9 mouse cellular contexts compared by ENCODE assay signal in genomic region chr5:129878946-129879345, GRCm38 (mm10). TPM values are rescaled to one million over a fixed set of nuclear protein-coding genes. Genes with fewer than 3 reads are reported as not detected.
A peak's percentile ranks its signal among the peaks of the same experiment; 100 is the strongest.
DNase-seq lines count a peak whose midpoint lies in the region; ATAC-seq and TF ChIP-seq lines count a peak whose summit lies in the region.
"Had no signal": no experiment of that assay in that cellular context is flagged by ENCODE, and none has a peak within 500 bp of the region (broad histone marks: within the 10 kb centered on the region; RNA-seq: fewer than 3 reads in every experiment).

No protein-coding gene starts in this region.

- no peak for ATAC-seq in midbrain, embryonic 14.5 days (ENCODE audit: low FRiP score, low TSS enrichment)
- ATAC-seq in midbrain, embryonic 16.5 days = no peak
- ATAC-seq in heart, embryonic 12.5 days (ENCODE audit: insufficient number of reproducible peaks, low FRiP score) = peak; percentile 66; the same call in 1 of the 2 replicates
- peak; percentile 66 for ATAC-seq in lung, embryonic 14.5 days (ENCODE audit: insufficient read depth)
- peak; percentile 49; the same call in 1 of the 2 replicates for ATAC-seq in stomach, postnatal 0 days (ENCODE audit: low FRiP score, low TSS enrichment)
- no peak for ATAC-seq in granulocyte monocyte progenitor cell, adult 5-6 weeks (replicated peaks; ENCODE audit: poor library complexity, severe bottlenecking)

- DNase-seq in midbrain, embryonic 14.5 days = peak; percentile 45
- peak; percentile 37 to 65 for DNase-seq in cerebellum, postnatal 25 days
- DNase-seq in kidney, postnatal 25 days = peak; percentile 87 to 90
- DNase-seq in lung, embryonic 14.5 days = peak; percentile 78
- peak; percentile 69 for DNase-seq in stomach, postnatal 0 days (ENCODE audit: low spot score)

- H3K4me2 ChIP-seq in midbrain, embryonic 14.5 days (ENCODE audit: low read length) = no peak overlapping the region
- no peak overlapping the region for H3K4me2 ChIP-seq in midbrain, embryonic 16.5 days (ENCODE audit: low read length)
- peak overlapping the region; percentile 22; the same call in 1 of the 2 replicates for H3K4me2 ChIP-seq in heart, embryonic 12.5 days
- no peak overlapping the region for H3K4me2 ChIP-seq in lung, embryonic 14.5 days
- no peak overlapping the region for H3K4me2 ChIP-seq in stomach, postnatal 0 days (replicated peaks; ENCODE audit: low read depth)
- H3K4me2 ChIP-seq: limb, embryonic 12.5 days had no signal

- H3K9ac ChIP-seq in midbrain, embryonic 14.5 days (replicated peaks; ENCODE audit: low read length) = no peak overlapping the region
- H3K9ac ChIP-seq in midbrain, embryonic 16.5 days (ENCODE audit: low read depth, low read length) = no peak overlapping the region
- no peak overlapping the region for H3K9ac ChIP-seq in heart, embryonic 12.5 days
- no peak overlapping the region for H3K9ac ChIP-seq in lung, embryonic 14.5 days
- no peak overlapping the region for H3K9ac ChIP-seq in stomach, postnatal 0 days (ENCODE audit: low read length)
- H3K9ac ChIP-seq: limb, embryonic 12.5 days had no signal

- WGBS in midbrain, embryonic 14.5 days = 56% methylated on average over 2 of the region's 2 CpGs
- WGBS in midbrain, embryonic 16.5 days = 56% methylated on average over 2 of the region's 2 CpGs
- WGBS in heart, embryonic 12.5 days = 25% methylated on average over 2 of the region's 2 CpGs
- WGBS in lung, embryonic 14.5 days = 35% methylated on average over 2 of the region's 2 CpGs
- WGBS in stomach, postnatal 0 days = 32% methylated on average over 2 of the region's 2 CpGs

- H3K4me1 ChIP-seq in midbrain, embryonic 14.5 days (ENCODE audit: control insufficient read depth, insufficient read depth, low read length) = no peaks in the 10 kb centered on the region
- H3K4me1 ChIP-seq in midbrain, embryonic 16.5 days (ENCODE audit: control insufficient read depth, insufficient read depth, low read length) = no peaks in the 10 kb centered on the region
- H3K4me1 ChIP-seq in heart, embryonic 12.5 days (replicated peaks) = peaks cover 10% of the 10 kb centered on the region
- H3K4me1 ChIP-seq in lung, embryonic 14.5 days (ENCODE audit: insufficient read depth) = no peaks in the 10 kb centered on the region
- H3K4me1 ChIP-seq in stomach, postnatal 0 days (replicated peaks; ENCODE audit: control insufficient read depth, insufficient read depth) = no peaks in the 10 kb centered on the region
- H3K4me1 ChIP-seq: limb, embryonic 12.5 days had no signal

- H3K9me3 ChIP-seq in midbrain, embryonic 14.5 days (ENCODE audit: control insufficient read depth, low read length) = no peaks in the 10 kb centered on the region
- H3K9me3 ChIP-seq in midbrain, embryonic 16.5 days (replicated peaks; ENCODE audit: control insufficient read depth, low read length, poor library complexity, severe bottlenecking) = no peaks in the 10 kb centered on the region
- H3K9me3 ChIP-seq in heart, embryonic 12.5 days (replicated peaks) = no peaks in the 10 kb centered on the region
- H3K9me3 ChIP-seq in lung, embryonic 14.5 days (ENCODE audit: low read depth, low read length) = no peaks in the 10 kb centered on the region
- H3K9me3 ChIP-seq in stomach, postnatal 0 days (ENCODE audit: control insufficient read depth, low read length) = no peaks in the 10 kb centered on the region
- H3K9me3 ChIP-seq: limb, embryonic 12.5 days had no signal

- peak; percentile 66 for TF ChIP-seq CTCF in lung, embryonic 14.5 days (IDR thresholded peaks at IDR 0.05; ENCODE audit: low read depth)
- TF ChIP-seq CTCF in stomach, postnatal 0 days (IDR thresholded peaks at IDR 0.05; ENCODE audit: low read depth) = peak; percentile 74

- no peak for TF ChIP-seq EP300 in stomach, postnatal 0 days (optimal IDR thresholded peaks at IDR 0.05)

- no peak overlapping the region for H3K27ac ChIP-seq in midbrain, embryonic 14.5 days (replicated peaks; ENCODE audit: low read depth, low read length)
- no peak overlapping the region for H3K27ac ChIP-seq in midbrain, embryonic 16.5 days (ENCODE audit: low read length)
- no peak overlapping the region for H3K27ac ChIP-seq in heart, embryonic 12.5 days (ENCODE audit: poor library complexity, severe bottlenecking)
- H3K27ac ChIP-seq in lung, embryonic 14.5 days (ENCODE audit: low read depth) = no peak overlapping the region
- no peak overlapping the region for H3K27ac ChIP-seq in stomach, postnatal 0 days (replicated peaks)
- H3K27ac ChIP-seq: limb, embryonic 12.5 days had no signal

- no peak overlapping the region for H3K4me3 ChIP-seq in midbrain, embryonic 14.5 days (replicated peaks; ENCODE audit: low read depth, low read length)
- no peak overlapping the region for H3K4me3 ChIP-seq in midbrain, embryonic 16.5 days (ENCODE audit: low read depth, low read length)
- no peak overlapping the region for H3K4me3 ChIP-seq in heart, embryonic 12.5 days
- H3K4me3 ChIP-seq in lung, embryonic 14.5 days (ENCODE audit: low read depth, low read length) = no peak overlapping the region
- no peak overlapping the region for H3K4me3 ChIP-seq in stomach, postnatal 0 days (ENCODE audit: low read depth, low read length)
- H3K4me3 ChIP-seq: limb, embryonic 12.5 days had no signal

- peaks cover 33% of the 10 kb centered on the region for H3K36me3 ChIP-seq in midbrain, embryonic 14.5 days (ENCODE audit: control insufficient read depth, insufficient read depth, low read length)
- H3K36me3 ChIP-seq in midbrain, embryonic 16.5 days (ENCODE audit: control insufficient read depth, insufficient read depth, low read length) = peaks cover 27% of the 10 kb centered on the region
- peaks cover 35% of the 10 kb centered on the region for H3K36me3 ChIP-seq in heart, embryonic 12.5 days
- H3K36me3 ChIP-seq in lung, embryonic 14.5 days (ENCODE audit: insufficient read depth) = peaks cover 31% of the 10 kb centered on the region
- peaks cover 8% of the 10 kb centered on the region; the same call in 1 of the 2 replicates for H3K36me3 ChIP-seq in stomach, postnatal 0 days (ENCODE audit: control insufficient read depth, insufficient read depth, low read length)

- no peaks in the 10 kb centered on the region for H3K27me3 ChIP-seq in midbrain, embryonic 14.5 days (ENCODE audit: control insufficient read depth, insufficient read depth, low read length)
- no peaks in the 10 kb centered on the region for H3K27me3 ChIP-seq in midbrain, embryonic 16.5 days (ENCODE audit: control insufficient read depth, insufficient read depth, low read depth, low read length)
- H3K27me3 ChIP-seq in heart, embryonic 12.5 days (replicated peaks) = no peaks in the 10 kb centered on the region
- H3K27me3 ChIP-seq in lung, embryonic 14.5 days (ENCODE audit: insufficient read depth, low read length) = no peaks in the 10 kb centered on the region
- no peaks in the 10 kb centered on the region for H3K27me3 ChIP-seq in stomach, postnatal 0 days (ENCODE audit: control insufficient read depth, insufficient read depth, low read length)
- H3K27me3 ChIP-seq: limb, embryonic 12.5 days had no signal

RNA-seq across cellular contexts. Expression of gene Chchd2, which starts 8.3 kb away (rescaled TPM):
- 748 and 816 TPM in 2 replicates for polyA plus RNA-seq in midbrain, embryonic 14.5 days (2014; fragmentation: Nextera tagmentation; extraction: Ambion mirVana)
- polyA plus RNA-seq in midbrain, embryonic 16.5 days (2015; fragmentation: Nextera tagmentation; extraction: Ambion mirVana) = 602 and 639 TPM in 2 replicates
- 738 and 776 TPM in 2 replicates for polyA plus RNA-seq in heart, embryonic 12.5 days (2016; fragmentation: Nextera tagmentation; extraction: Ambion mirVana)
- 859 and 893 TPM in 2 replicates for polyA plus RNA-seq in lung, embryonic 14.5 days (2014; fragmentation: Nextera tagmentation; extraction: Ambion mirVana)
- polyA plus RNA-seq in stomach, postnatal 0 days (2015; fragmentation: Nextera tagmentation; extraction: Ambion mirVana) = 906 and 964 TPM in 2 replicates
- total RNA-seq in granulocyte monocyte progenitor cell, adult 5-6 weeks (2014; fragmentation: Nextera tagmentation) = 360 and 388 TPM in 2 replicates
- total RNA-seq in granulocyte monocyte progenitor cell, adult 5-6 weeks (2017) = 241 and 245 TPM in 2 replicates

RNA-seq across cellular contexts. Expression of gene Zbed5, which starts 16.6 kb away (rescaled TPM):
- polyA plus RNA-seq in midbrain, embryonic 14.5 days (2014; fragmentation: Nextera tagmentation; extraction: Ambion mirVana) = 20.0 and 20.1 TPM in 2 replicates
- polyA plus RNA-seq in midbrain, embryonic 16.5 days (2015; fragmentation: Nextera tagmentation; extraction: Ambion mirVana) = 20.1 and 22.5 TPM in 2 replicates
- 3.5 and 4.5 TPM in 2 replicates for polyA plus RNA-seq in heart, embryonic 12.5 days (2016; fragmentation: Nextera tagmentation; extraction: Ambion mirVana)
- polyA plus RNA-seq in lung, embryonic 14.5 days (2014; fragmentation: Nextera tagmentation; extraction: Ambion mirVana) = 5.7 and 6.9 TPM in 2 replicates
- 1.8 and 2.6 TPM in 2 replicates for polyA plus RNA-seq in stomach, postnatal 0 days (2015; fragmentation: Nextera tagmentation; extraction: Ambion mirVana)
- 1.2 and 3.1 TPM in 2 replicates for total RNA-seq in granulocyte monocyte progenitor cell, adult 5-6 weeks (2014; fragmentation: Nextera tagmentation)
- 1.9 and 4.2 TPM in 2 replicates for total RNA-seq in granulocyte monocyte progenitor cell, adult 5-6 weeks (2017)

RNA-seq across cellular contexts. Expression of gene Phkg1, which starts 19.4 kb away (rescaled TPM):
- 0.22 and 0.94 TPM in 2 replicates for polyA plus RNA-seq in midbrain, embryonic 14.5 days (2014; fragmentation: Nextera tagmentation; extraction: Ambion mirVana)
- polyA plus RNA-seq in midbrain, embryonic 16.5 days (2015; fragmentation: Nextera tagmentation; extraction: Ambion mirVana) = 0.85 and 0.95 TPM in 2 replicates
- polyA plus RNA-seq in heart, embryonic 12.5 days (2016; fragmentation: Nextera tagmentation; extraction: Ambion mirVana) = 0.77 and 1.1 TPM in 2 replicates
- polyA plus RNA-seq in lung, embryonic 14.5 days (2014; fragmentation: Nextera tagmentation; extraction: Ambion mirVana) = 0.11 and 0.18 TPM in 2 replicates
- 0.08 and 0.25 TPM in 2 replicates for polyA plus RNA-seq in stomach, postnatal 0 days (2015; fragmentation: Nextera tagmentation; extraction: Ambion mirVana)
- total RNA-seq in granulocyte monocyte progenitor cell, adult 5-6 weeks (2014; fragmentation: Nextera tagmentation) = 0.36 TPM in 1 of 2 replicates, not detected in the other
- 0.98 and 1.5 TPM in 2 replicates for total RNA-seq in granulocyte monocyte progenitor cell, adult 5-6 weeks (2017)

RNA-seq across cellular contexts. Expression of gene Nupr1l, which starts 29.4 kb away (rescaled TPM):
- polyA plus RNA-seq in midbrain, embryonic 14.5 days (2014; fragmentation: Nextera tagmentation; extraction: Ambion mirVana) = 5.4 and 6.0 TPM in 2 replicates
- polyA plus RNA-seq in midbrain, embryonic 16.5 days (2015; fragmentation: Nextera tagmentation; extraction: Ambion mirVana) = 4.2 and 6.4 TPM in 2 replicates
- 2.0 and 2.3 TPM in 2 replicates for polyA plus RNA-seq in heart, embryonic 12.5 days (2016; fragmentation: Nextera tagmentation; extraction: Ambion mirVana)
- polyA plus RNA-seq in lung, embryonic 14.5 days (2014; fragmentation: Nextera tagmentation; extraction: Ambion mirVana) = 1.5 and 2.6 TPM in 2 replicates
- polyA plus RNA-seq in stomach, postnatal 0 days (2015; fragmentation: Nextera tagmentation; extraction: Ambion mirVana) = 2.2 and 3.0 TPM in 2 replicates
- 0.21 and 1.5 TPM in 2 replicates for total RNA-seq in granulocyte monocyte progenitor cell, adult 5-6 weeks (2014; fragmentation: Nextera tagmentation)
- 0.34 and 0.72 TPM in 2 replicates for total RNA-seq in granulocyte monocyte progenitor cell, adult 5-6 weeks (2017)

RNA-seq across cellular contexts. Expression of gene Sumf2, which starts 32.2 kb away (rescaled TPM):
- 21.7 and 30.6 TPM in 2 replicates for polyA plus RNA-seq in midbrain, embryonic 14.5 days (2014; fragmentation: Nextera tagmentation; extraction: Ambion mirVana)
- 31.1 and 33.6 TPM in 2 replicates for polyA plus RNA-seq in midbrain, embryonic 16.5 days (2015; fragmentation: Nextera tagmentation; extraction: Ambion mirVana)
- 40.7 and 42.4 TPM in 2 replicates for polyA plus RNA-seq in heart, embryonic 12.5 days (2016; fragmentation: Nextera tagmentation; extraction: Ambion mirVana)
- polyA plus RNA-seq in lung, embryonic 14.5 days (2014; fragmentation: Nextera tagmentation; extraction: Ambion mirVana) = 43.1 and 46.4 TPM in 2 replicates
- 24.5 and 27.3 TPM in 2 replicates for polyA plus RNA-seq in stomach, postnatal 0 days (2015; fragmentation: Nextera tagmentation; extraction: Ambion mirVana)
- 17.1 and 31.7 TPM in 2 replicates for total RNA-seq in granulocyte monocyte progenitor cell, adult 5-6 weeks (2014; fragmentation: Nextera tagmentation)
- total RNA-seq in granulocyte monocyte progenitor cell, adult 5-6 weeks (2017) = 22.6 and 24.5 TPM in 2 replicates

Comparison
In these comparisons a context has a peak if more than half of its experiments do, and no peak if none do; other contexts are left out.
1. ATAC-seq: peak in heart, embryonic 12.5 days (single experiment), lung, embryonic 14.5 days (single experiment) and stomach, postnatal 0 days (single experiment); none in midbrain, embryonic 14.5 days (single experiment), midbrain, embryonic 16.5 days (single experiment) and granulocyte monocyte progenitor cell, adult 5-6 weeks (single experiment).
2. Peak in every context shown above with its lines, with median percentiles within 50 percentile points of each other: DNase-seq.